Mouse (Mus musculus) natural killer cell, adult 2 months (primary cell): ENCODE data around the gene Sel1l3.

ENCODE experiments used
- DNase-seq, 2 experiments: peaks; one replicate each; pipeline ENCODE4 v3.0.0; 2022; ENCODE audit warnings: low spot score in 2 of 2

Sel1l3 gene

GRCm38 (mm10) chr5:53213711-53214352, at the start of gene Sel1l3:
Gene Sel1l3 (minus strand): TSS chr5:53213927.
- no peak for DNase-seq

DNA sequence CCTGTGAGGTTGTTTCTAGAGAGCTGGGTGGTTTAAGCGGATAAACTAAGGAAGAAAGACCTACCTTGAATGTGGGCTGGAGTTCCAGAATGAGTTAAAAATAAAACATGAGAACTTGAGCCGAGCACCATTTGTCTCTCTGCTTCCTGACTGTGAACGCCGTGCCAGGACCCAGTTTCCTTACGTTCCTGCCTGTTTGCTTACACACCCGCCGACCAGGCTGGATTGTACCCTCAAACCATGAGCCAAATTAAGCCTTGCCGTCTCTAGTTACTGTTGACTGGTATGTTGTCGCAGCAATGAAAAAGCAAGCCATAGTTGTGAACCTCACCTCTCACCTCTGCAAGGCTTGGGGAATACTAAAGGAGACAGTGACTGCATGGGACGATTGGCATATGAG, 48.3 kb upstream of the Sel1l3 start:
- no peak for DNase-seq

DNA sequence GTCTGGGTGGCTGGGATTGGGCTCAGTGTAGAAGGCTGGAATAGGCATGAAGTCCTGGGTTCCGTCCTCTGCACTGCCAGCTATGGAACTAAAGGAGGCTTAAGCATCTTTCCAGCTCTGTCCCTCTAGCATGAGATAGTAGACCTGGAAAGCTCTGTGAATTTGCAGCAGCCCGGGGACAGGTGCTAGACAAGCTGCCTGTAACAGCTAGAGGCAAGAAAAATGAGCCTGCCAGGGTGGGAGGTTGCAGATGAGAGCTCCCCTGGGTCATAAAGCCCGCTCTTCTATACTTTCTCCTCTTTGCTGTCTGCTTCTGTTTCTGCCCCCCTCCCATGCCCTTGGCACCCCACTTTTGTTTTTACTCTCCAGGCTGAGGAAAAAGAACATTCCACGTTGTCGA, 46.2 kb upstream of the Sel1l3 start:
- DNase-seq = no peak

- no peak for DNase-seq
Measured at GRCm38 (mm10) chr5:53258038-53258786, 44.5 kb upstream of the Sel1l3 start.

GRCm38 (mm10) chr5:53254821-53255220, 41.1 kb upstream of the Sel1l3 start:
- no peak for DNase-seq

- DNase-seq = no peak
Measured at GRCm38 (mm10) chr5:53254154-53254553, 40.4 kb upstream of the Sel1l3 start.

DNA sequence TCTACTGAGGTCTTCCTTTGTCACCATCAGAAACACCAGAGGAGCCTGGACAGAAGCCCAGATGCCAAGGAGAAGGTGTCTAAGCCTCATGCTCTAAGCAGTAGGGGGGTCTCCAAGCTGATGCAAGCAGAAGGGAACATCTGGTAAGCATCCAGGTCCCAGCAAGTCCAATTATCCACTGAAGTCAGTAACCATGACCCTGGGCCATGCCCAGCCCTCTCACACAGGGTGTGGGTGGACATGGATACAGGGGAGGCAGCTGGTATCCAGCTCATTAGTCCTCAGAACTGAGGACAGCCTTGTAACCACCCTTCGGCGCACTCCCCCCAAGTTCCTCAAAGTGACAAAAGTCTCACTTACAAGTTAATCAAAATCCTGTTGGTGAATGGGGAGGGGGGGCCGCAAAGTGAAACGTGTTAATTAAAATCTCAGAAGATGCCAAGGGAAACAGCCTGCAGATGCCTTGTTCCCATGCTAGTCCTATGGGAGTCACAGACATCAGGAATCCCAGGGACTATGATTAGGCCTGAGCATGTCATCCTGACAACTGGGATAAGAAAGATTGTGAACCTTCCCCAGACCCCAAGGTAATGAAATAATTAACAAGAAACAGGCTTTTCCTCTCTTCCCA, 35.8 kb upstream of the Sel1l3 start:
- DNase-seq = no peak

GRCm38 (mm10) chr5:53248499-53248898, 34.8 kb upstream of the Sel1l3 start:
- no peak for DNase-seq

- no peak for DNase-seq
Measured at GRCm38 (mm10) chr5:53243933-53244332, 30.2 kb upstream of the Sel1l3 start.

GRCm38 (mm10) chr5:53242865-53243499, 29.3 kb upstream of the Sel1l3 start:
- no peak for DNase-seq

GRCm38 (mm10) chr5:53241963-53242362, 28.2 kb upstream of the Sel1l3 start:
- no peak for DNase-seq

DNA sequence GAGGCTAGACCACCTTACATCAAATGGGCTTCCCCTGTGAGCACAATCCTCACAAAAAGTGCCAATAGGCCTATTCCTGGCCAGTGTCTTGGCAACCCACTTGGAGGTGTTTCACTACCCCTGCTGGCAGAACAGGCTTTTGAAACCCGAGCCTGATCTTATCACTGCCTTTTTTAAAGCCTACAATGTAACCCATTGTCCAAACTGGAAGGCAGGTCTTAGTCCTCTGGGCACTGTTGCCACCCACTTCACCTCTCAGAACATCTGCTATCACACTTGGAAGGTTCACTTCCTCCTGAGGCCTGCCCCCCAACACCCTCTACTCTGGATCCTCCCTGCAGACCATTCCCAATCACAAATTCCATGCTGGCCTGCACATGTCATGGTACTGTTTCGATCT, 27.4 kb upstream of the Sel1l3 start:
- DNase-seq = no peak

GRCm38 (mm10) chr5:53239831-53240440, 26.2 kb upstream of the Sel1l3 start:
- no peak for DNase-seq

- DNase-seq = no peak
Measured at GRCm38 (mm10) chr5:53239189-53239588, 25.5 kb upstream of the Sel1l3 start.

DNA sequence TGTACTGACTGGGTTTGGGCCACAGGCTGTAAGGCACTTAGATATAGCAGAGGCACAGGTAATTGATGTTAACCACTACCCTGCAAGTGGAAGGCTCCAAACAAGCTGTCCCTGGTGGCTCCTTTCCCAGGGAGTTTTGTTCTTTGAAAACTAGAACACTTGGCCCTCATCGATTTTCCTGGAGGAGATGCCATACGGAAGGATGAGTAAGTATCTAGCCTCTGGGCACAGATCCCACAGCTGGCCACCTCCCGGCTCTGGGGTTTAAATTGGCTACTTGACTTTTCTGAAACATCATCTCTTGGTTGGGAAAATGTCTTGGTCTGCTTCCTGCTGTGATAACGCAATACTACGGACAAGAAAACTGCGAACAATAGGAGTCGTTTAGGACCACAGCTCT, 25.0 kb upstream of the Sel1l3 start:
- no peak for DNase-seq

DNA sequence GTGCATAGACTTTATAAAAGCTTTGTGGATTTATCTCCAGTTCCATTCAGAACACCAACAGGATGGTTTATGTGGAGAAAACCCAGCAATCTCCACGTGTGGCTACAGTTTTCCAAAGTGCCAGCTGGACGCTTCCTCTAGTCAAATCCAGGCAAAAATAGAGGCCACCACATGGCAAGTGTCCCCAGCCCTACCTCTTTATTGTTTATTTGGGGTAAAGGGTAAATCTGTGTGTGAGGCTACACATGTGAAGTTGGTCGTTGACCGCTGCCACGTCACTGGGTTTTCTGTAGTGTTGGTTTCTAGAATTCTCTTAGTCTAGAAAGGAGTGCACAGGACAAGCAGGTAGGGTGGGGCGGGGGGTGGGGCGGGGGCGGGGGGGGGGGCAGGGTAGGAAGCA, 23.0 kb upstream of the Sel1l3 start:
- no peak for DNase-seq

DNA sequence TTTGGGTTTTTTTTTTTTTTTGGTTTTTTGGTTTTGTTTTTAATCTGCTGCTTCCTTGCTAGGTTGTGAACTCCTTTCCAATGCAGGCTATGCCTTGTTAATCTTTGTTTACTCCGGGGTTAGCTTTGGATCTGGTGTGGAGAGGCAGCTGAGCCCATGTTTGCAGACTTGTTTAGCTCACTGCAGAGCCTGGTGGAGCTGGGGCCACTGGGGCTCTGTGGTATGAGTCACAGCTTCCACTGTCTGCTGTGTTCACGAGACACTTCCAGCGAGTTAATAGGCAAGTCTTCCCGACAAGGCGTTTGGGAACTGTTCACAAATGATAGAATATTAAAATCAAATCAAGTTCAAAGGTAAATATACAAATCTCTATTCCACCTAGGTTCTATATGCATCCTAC, 22.4 kb upstream of the Sel1l3 start:
- no peak for DNase-seq

GRCm38 (mm10) chr5:53235551-53235950, 21.8 kb upstream of the Sel1l3 start:
- DNase-seq = no peak

GRCm38 (mm10) chr5:53230560-53230959, 16.8 kb upstream of the Sel1l3 start:
- no peak for DNase-seq

DNA sequence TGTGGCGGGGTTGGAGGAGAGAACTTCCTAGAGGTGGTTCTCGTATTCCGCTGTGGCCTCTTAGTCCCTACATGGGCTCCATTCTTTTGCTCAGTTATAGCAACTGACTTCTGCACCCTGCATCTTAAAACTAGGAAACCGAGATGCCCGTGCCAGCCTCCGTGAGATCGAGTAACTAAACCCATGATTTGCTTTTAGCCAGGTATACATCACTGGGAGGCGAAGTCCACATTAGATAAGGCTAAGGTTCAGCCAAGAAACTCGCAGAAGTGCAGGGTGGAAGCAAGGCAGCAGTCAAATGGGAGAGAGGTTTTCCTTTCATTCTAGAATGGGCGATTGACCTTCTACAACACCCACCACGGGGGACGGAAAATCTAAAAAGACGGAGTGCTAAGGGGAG, 11.7 kb upstream of the Sel1l3 start:
- DNase-seq = no peak

- DNase-seq = no peak
Measured at GRCm38 (mm10) chr5:53214801-53215200, 1.1 kb upstream of the Sel1l3 start.

DNA sequence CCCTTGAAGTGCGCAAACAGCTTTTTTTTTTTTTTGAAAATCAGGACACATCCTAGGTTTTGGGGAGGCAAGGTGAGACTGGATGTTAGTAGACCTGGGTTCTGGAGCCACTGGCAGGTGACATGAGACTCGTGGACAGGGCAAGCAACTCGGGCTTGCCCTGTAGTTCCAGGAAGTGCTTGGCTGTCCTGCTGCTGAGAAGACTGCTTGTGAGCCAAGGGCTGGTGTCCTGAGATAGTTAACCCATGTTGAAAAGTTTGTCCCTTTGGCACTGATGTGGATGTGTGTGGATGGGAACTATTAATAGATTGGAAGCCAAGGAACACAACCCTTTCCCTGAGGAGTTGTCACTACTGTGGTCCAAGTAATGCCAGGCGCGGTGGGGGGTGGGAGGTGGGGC, 635 bp upstream of the Sel1l3 start:
- no peak for DNase-seq
